Mouse (Mus musculus) adrenal gland, adult 2 months (tissue): ENCODE results near the gene Cyp24a1. TPM values are rescaled to one million over a fixed set of nuclear protein-coding genes. Genes with fewer than 3 reads are reported as not detected.
"Not testable (repeated sequence)": the region's sequence is repeated elsewhere in the genome, so short reads cannot be mapped to it uniquely, and the experiment has no call there.

Experiments used
- DNase-seq: peaks from one replicate; pipeline ENCODE4 v3.0.0; 2021
- polyA plus RNA-seq: library from polyadenylated mRNA; depleted of rRNA; stranded (reverse); fragments of >200 nt; gene quantifications from 2 replicates; pipeline ENCODE4 v1.2.3, GENCODE M21; 2012
- total RNA-seq, 2 experiments: library from RNA; stranded (reverse); gene quantifications; 2 replicates each; pipeline ENCODE4 v1.2.3; 2021

Cyp24a1 gene
- total and polyA plus RNA-seq, 3 experiments: 0.04 TPM; not detected in 2

GRCm38 (mm10) chr2:170494784-170495710 lies 1.9 kb downstream of the Cyp24a1 start:
- DNase-seq: no peak

- DNase-seq: peak; percentile 12
Measured at GRCm38 (mm10) chr2:170487890-170488502, 8.9 kb downstream of the Cyp24a1 start.

- no peak for DNase-seq
Measured at GRCm38 (mm10) chr2:170487202-170487601, 9.7 kb downstream of the Cyp24a1 start.

GRCm38 (mm10) chr2:170483914-170484313 lies 13.0 kb downstream of the Cyp24a1 start:
- no peak for DNase-seq

- DNase-seq: no peak
Measured at GRCm38 (mm10) chr2:170482019-170482540, 14.9 kb downstream of the Cyp24a1 start.

GRCm38 (mm10) chr2:170476643-170477042 lies 20.3 kb downstream of the Cyp24a1 start:
- peak; percentile 16 for DNase-seq

GRCm38 (mm10) chr2:170476215-170476614 lies 20.7 kb downstream of the Cyp24a1 start:
- DNase-seq: peak; percentile 12

- no peak for DNase-seq
Measured at GRCm38 (mm10) chr2:170475164-170475563, 21.8 kb downstream of the Cyp24a1 start.

GRCm38 (mm10) chr2:170474125-170474524 lies 22.8 kb downstream of the Cyp24a1 start:
- DNase-seq: no peak

- no peak for DNase-seq
Measured at GRCm38 (mm10) chr2:170470591-170470990, 26.4 kb downstream of the Cyp24a1 start.

- peak; percentile 84 for DNase-seq
Measured at GRCm38 (mm10) chr2:170469616-170470308, 27.2 kb downstream of the Cyp24a1 start.

- DNase-seq: no peak
Measured at GRCm38 (mm10) chr2:170468009-170468408, 28.9 kb downstream of the Cyp24a1 start.

GRCm38 (mm10) chr2:170464817-170465216 lies 32.1 kb downstream of the Cyp24a1 start:
- no peak for DNase-seq

GRCm38 (mm10) chr2:170461652-170462051 lies 35.3 kb downstream of the Cyp24a1 start:
- no peak for DNase-seq

GRCm38 (mm10) chr2:170459805-170460204 lies 37.1 kb downstream of the Cyp24a1 start:
- DNase-seq: peak; percentile 27

- DNase-seq: no peak
Measured at GRCm38 (mm10) chr2:170459183-170459582, 37.8 kb downstream of the Cyp24a1 start.

- DNase-seq: not testable (repeated sequence)
Measured at GRCm38 (mm10) chr2:170453809-170454208, 43.1 kb downstream of the Cyp24a1 start.

GRCm38 (mm10) chr2:170450933-170451332 lies 46.0 kb downstream of the Cyp24a1 start:
- peak; percentile 68 for DNase-seq

GRCm38 (mm10) chr2:170447651-170448050 lies 49.3 kb downstream of the Cyp24a1 start:
- no peak for DNase-seq

GRCm38 (mm10) chr2:170446843-170447383 lies 50.0 kb downstream of the Cyp24a1 start:
- DNase-seq: peak; percentile 30

GRCm38 (mm10) chr2:170445861-170446260 lies 51.1 kb downstream of the Cyp24a1 start:
- no peak for DNase-seq

GRCm38 (mm10) chr2:170442535-170442934 lies 54.4 kb downstream of the Cyp24a1 start:
- peak; percentile 17 for DNase-seq
